Mouse (Mus musculus): ENCODE measurements around the gene 6030452D12Rik.

The 6030452D12Rik gene

DNA sequence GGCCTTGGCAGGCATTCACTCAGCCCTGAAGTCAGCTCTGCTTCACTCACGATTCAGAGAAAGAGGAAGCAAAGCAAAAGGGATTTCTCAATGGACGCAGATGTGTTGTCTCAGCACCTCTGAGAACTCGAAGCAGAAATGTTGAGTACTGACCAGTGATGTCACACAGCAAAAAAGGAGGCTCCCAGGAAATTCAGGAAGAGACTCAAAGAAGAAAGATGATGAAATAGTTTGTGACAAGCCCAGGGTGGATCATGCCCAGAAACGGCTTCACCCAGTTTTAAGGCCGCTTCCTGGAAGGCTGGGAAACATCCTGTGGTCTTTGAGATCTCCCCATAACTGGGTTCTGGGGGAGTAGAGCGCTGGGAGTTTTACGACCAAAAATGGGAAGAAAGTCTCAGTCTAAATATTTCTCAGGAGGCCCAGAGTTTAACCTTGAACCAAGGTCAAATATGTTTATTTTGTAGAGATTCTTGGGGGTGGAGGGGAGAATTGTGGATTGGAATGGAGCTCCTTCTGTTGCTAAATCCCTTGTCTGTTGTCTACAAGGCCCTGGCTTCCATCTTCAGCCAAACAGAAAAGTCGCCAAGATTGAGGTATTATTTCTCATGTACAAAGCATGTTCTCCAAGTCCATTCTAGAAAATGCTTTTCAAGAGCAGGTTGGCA lies at the start of gene 6030452D12Rik:
TSS of gene 6030452D12Rik (plus strand) at position 505 of the 668 bp plus-strand sequence.
- DNase-seq (ENCODE audit: low read depth, low spot score): no peak

DNA sequence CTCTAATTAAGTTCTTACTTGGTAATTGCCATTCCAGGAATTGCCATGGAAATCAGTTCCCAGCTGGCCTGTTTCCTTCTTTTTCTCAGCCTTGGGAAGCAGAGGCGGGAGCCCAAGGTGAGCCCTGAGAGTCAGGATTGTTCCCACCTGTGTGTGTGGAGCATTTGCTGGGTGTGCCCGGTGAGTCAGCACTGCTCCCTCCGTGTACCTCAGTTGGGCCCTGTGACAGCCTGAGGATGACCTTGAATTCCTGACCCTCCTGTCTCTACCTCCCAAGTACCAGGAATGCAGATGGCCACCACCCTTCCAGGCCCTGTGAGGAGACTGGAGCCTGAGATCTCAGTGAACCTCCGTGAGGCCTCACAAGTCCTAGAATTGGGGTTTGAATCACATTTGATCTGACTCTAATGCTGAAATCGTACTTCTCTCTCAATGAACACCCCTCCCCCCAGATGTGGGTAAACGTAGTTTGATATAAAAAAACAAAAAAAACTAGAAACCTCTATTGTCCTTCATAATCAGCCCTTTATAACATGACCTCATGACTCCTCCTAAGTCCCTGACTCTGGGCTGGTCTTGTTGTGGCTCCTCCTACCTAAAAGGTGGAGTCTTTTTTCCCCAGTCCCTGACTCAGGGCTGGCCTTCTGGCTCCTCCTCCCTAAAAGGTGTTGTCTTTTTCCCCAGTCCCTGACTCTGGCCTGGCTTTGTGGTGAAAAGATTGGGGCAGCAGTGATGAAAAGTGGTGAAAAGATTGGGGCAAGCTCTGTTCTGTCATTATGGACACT lies 48.8 kb upstream of the 6030452D12Rik start:
- DNase-seq (ENCODE audit: low read depth, low spot score): no peak

DNA sequence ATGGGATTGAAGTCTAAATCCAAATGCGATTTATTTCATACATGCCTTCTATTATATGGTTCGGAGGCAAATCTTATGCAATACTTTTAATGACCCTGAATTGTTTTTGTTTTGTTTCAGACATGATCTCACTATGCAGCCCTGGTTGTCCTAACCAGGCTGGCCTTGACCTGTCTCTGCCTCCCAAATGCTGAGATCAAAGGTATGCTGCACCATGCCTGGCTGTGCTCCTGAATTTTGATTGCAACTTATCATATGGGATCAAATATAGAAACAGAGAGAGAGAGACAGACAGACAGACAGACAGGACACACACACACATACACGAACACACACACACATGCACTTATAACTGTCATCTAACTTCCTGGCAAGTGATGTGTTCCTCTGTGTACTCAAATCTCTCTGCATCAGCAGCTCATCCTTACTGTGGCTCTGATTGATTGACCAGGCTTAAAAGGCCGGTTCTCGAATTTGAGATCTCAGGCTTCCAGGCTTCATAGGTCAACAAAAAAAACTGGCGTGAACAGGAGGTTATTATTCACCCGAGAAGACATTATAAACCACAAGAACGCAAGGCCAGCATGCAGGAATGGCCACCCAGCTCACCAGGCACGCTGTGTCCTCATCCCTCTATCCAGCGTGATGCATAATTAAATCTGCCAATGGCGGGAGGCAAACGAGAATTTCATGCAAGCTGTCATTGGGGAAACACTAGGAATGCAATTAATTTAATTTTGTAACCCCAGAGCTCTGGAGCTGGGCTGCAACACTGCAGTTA lies 47.4 kb upstream of the 6030452D12Rik start:
- no peak for DNase-seq (ENCODE audit: low read depth, low spot score)

DNA sequence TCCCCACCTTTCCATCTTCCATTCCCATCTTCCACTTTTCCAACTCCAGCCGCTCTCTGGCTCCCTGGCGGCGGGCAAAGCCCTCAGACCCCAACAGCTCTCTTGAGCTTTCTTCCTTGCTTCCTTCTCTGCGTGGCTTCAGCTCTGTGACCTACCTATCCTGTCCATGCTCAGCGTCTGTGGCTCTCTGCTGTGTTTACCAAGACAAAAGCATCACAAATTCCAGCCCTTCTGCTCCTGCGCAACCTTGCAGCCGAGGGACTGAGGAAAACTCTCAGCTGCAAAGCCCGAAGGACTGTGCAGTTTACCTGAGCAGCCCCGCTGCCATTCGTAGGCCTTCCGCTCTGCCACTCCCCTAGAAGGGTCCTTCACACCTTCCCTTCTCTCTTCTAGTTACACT lies 46.3 kb upstream of the 6030452D12Rik start:
- no peak for DNase-seq (ENCODE audit: low read depth, low spot score)

DNA sequence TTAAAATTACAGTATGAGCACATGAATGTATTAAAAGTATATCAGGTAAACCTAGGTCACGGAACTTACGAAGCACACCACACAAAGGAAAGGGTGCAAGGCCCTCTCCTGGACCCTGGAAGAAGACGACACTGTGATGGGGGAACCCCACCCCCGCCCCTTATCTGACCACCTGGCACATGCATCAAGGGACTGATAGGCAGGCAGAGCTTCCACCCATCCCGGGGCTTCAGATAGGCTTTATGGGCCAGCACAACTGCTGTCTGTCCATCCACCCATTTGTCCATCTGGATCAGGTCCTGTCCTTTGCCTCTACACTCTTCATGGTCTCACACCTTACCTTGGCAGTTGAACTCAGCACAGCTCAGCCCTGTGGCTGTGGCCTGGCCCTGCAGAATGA lies 38.2 kb upstream of the 6030452D12Rik start:
- no peak for DNase-seq (ENCODE audit: low read depth, low spot score)

DNA sequence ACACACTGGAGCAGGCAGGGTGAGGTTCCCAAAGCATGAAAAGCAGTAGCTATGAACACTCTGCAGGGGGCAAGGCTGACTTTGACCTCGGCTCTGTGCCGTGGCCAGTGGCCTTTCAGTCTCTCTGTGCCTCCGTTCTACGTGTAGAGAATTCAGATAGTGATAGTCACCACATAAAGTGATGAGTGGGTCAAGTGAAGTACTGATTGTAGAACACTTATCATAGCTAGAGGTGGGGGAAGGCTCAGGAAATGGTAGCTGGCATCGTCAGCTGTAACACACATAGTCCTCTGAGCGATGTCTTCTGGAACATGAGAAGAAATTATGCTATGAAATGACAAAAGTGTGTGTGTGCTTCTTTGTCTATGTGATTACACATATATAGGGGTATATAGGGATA lies 36.5 kb upstream of the 6030452D12Rik start:
- DNase-seq (ENCODE audit: low read depth, low spot score): no peak

DNA sequence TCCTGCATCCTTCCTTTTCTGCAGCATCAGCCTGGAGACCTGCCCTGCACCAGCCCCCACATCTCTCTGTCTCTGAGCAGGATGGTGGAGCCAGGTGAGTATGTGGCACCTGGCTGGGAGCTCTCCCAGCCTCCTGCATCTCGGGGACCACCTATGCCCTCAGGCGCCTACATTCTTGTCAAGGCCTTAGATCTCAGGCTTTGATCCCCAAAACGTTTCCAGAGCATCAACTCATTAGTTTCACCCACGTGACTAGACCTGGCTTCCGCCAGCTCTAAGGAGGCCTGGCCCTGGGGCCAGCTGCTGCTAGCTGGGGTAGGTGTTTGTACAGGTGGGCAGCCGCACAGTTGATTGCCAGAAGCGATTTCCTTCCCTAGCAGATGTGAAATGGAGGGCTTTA lies 30.8 kb upstream of the 6030452D12Rik start:
- DNase-seq (ENCODE audit: low read depth, low spot score): no peak

DNA sequence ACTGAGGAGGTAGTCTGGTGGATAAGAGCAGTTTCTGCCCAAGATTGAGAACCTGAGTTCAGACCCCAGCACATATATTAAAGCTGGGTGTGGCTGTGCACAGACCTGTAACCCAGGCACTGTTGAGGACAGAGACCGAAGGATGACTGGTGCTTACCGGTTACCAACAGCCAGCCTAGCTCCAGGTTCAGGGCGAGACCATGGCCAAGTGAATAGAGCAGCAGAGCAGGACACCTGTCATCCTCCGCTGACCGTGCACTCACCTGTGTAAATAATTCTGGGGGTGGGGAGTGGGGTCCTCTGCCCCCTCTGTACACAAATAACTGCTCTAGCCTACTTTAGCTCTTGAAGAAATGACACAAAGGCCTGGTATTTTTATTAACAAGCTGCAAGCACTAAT lies 26.3 kb upstream of the 6030452D12Rik start:
- no peak for DNase-seq (ENCODE audit: low read depth, low spot score)

DNA sequence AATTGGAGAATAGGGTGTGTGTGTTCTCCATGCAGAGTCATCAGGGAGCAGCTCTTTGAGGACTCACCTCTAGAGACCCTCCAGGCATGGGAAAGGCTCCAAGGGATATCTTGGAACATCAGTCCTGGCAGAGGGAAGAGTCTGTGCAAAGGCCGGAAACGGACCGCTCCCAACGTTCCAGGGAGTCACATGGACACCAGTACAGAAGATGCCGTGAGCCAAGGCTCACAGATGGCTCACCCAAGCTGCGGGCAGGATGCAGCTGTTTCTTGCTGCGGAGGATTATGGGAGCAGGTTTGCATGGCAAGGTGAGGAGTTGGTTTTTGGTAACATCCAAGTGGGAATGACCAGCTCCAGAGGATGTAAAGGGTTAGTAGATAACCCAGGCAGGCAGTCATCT lies 3.9 kb downstream of the 6030452D12Rik start:
- no peak for DNase-seq (ENCODE audit: low read depth, low spot score)

DNA sequence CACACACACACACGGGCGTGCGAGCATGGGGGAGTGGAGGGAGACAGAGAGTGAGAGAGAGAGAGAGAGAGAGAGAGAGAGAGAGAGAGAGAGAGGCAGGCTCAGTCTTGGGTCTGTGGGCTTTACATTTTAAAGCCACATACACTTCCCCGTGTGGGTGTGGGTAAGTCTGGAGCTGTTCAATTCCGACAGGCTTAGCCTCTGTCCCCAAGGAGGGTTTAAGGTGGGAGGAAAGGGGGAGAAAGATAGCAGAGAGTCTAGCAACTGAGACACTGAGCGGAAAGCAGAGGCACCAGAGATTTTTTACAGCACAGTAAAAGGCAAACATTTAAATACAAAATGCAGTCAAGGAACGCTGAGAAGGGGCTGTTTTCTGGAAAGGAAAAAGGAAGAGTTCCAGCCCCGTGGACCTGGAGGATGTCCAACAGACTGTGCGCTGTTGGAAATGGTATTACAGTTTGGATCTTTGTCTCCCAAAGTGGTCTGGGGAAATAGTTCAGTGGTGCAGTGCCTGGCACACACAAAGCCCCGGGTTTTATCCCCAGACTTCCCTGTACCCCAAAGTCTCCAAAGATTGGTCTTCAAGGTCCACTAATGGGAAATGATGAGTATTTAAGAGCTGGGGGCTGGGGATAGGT lies 5.1 kb downstream of the 6030452D12Rik start:
- DNase-seq (ENCODE audit: low read depth, low spot score): no peak

DNA sequence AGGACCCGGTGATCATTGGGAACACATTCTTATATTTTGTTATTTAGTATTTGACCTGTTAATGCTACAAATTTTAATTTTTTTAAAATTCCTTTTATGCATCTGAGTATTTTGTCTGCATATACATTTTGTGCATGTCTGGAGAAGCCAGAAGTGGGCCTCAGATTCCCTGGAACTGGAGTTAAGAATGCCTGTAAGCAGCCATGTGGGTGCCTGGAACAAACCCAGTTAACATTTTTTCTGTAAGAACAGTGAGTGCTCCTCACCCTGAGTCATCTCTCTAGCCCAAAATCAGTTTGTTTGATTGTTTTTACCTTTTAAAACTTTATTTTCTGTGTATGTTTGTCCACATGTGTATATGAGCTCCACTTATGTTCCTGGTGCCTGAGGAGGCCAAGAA lies 5.8 kb downstream of the 6030452D12Rik start:
- DNase-seq (ENCODE audit: low read depth, low spot score): no peak

DNA sequence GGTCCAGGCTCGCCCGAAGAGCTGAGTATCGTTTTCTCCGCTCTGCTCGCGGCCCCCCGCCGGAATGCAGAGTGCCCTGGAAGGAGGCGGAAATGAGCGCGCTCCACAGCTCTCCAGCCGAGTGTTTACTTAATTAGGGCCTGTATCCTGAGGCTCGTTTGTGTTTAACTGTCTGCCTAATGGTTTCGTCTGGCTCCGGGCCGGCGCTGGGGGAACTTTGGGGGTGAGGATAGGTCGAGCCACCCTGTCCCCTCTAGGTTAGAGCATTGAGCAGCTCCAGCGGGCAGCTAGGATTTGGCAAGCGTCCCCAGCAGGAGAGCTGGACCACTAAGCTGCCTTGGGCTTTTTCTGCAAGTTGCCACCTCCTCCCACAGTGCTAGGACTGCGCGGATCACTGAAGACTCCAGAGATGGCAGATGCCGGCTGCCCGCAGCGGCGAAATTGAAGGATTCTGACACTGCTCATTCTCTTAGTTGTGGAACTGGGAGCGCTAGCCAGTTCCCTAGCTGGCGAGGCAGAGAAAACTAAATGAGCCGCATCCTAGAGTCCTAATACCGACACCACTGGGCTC lies 7.5 kb downstream of the 6030452D12Rik start:
- no peak for DNase-seq (ENCODE audit: low read depth, low spot score)

DNA sequence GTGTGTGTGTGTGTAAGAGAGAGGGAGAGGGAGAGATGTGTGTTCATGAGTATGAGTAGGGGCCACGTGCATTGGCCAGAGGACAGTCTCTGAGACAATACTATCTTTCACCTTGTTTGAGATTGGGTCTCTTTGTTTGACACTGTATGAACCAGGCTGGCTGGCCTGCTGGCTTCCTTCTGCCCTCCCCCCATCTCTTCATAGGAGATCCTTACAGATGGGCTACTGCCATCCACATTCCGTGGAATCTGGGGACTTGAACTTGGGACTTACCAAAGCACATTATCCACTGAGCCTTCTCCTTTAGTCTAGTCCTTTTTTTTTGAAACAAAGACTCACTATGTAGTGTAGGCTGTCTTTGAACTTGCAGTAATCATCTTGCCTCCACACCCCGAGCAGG lies 8.1 kb downstream of the 6030452D12Rik start:
- no peak for DNase-seq (ENCODE audit: low read depth, low spot score)

DNA sequence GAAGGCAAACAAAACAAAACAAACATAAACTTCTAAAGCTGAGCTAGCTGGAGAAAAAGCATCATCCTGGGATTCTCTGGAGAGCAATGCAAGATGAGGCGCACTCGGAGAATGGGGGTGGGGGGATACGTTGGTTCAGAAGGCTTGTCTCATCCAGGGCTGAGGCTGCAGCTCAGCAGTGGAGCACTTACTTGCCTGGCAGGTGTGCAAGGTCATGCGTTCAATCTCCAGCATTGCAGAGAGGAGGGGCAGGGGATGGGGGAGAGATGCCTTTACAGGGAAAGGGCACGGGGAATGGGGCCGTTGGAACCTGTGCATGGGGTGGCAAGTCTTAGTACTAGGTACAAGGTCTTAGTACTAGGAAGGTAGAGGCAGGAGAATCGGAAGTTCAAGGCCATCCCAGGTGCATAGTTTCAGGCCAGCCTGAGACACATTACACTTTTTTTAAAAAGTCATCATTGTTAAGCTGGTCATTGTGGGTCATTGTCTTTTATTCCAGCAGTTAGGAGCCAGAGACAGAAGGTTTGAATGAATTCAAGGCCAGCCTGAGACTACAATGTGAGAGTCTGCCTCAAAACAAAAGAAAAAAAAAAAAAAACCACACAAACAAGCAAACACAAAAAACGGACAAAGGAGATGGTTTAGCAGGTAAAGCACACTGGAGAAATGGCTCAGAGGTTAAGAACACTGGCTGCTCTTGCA lies 8.9 kb downstream of the 6030452D12Rik start:
- no peak for DNase-seq (ENCODE audit: low read depth, low spot score)

DNA sequence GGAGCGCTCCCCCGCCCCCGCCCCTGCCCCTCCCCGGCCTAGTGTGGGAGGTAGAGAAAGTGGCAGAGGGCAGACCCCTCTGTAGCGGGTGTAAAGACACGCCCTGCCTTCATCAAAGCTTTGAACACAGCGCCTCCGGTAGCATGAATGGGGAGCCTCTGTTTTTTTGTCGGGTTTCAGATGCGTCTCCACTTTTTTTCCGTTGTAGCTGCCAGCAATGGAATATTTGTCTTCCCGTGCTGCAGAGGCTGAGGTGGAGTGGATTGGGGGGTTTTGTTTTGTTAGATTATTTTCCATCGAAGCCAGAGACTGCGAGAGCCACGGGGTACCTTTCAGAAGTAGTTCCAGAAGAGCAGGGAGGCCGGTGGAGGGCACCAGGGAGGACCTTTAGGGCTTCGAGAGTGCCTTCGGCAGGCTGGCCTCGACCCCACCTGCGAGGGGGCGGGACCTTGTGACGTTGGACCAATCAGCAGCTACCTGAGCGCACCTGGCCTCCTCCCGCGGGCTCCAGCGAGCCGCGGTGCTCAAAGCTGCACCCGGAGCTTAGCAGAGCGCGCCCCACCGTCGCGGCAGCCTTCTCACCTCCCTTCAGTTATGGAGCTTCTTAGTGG lies 10.1 kb downstream of the 6030452D12Rik start, which contains the start of gene Cdh3:
TSS of gene Cdh3 (plus strand) at position 527 of the 611 bp plus-strand sequence.
- no peak for DNase-seq (ENCODE audit: low read depth, low spot score)

DNA sequence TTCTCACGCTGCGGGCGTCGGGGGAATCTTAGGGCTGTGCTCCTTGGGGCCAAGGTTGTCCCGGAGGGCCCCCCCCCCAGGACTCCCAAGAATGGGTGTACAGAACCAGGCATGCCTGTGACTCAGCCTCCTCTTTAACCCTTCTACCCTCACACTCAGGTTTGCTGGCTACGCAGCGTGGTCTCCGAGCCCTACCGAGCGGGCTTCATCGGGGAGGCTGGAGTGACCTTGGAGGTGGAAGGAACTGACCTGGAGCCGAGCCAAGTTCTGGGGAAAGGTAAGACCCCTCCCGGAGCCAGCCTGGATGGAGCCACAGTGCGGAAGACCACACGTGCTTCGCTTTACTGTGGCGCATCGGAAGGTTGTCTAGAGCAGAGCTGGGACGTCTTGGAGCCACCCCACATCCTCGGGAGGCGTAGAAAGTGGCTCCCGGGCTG lies 10.8 kb downstream of the 6030452D12Rik start:
- DNase-seq (ENCODE audit: low read depth, low spot score): no peak

DNA sequence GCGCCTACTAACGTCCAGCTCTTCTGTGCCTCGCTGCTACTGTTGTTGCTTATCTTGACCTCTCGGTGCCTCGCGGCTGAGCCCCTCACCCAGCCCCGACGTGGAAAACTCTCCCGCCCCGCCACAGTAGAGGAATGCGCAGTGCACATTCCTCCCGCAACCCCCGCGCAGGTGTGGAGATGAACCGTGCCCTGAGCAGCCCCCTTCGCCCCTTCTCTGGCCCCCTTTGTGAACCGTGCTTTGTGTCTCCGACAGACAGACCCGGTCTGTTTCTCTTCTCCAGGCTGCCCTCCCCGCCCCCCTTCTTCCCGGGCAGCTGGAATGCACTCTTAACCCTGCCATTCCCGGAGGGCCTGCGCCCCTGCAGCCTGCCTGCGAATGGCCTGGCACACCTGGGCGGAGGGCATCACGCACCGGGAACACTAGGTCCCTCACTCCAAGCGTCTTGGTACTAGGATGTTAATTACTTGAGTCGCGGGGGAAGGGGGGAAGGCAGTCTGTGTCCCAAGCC lies 11.3 kb downstream of the 6030452D12Rik start:
- DNase-seq (ENCODE audit: low read depth, low spot score): no peak

DNA sequence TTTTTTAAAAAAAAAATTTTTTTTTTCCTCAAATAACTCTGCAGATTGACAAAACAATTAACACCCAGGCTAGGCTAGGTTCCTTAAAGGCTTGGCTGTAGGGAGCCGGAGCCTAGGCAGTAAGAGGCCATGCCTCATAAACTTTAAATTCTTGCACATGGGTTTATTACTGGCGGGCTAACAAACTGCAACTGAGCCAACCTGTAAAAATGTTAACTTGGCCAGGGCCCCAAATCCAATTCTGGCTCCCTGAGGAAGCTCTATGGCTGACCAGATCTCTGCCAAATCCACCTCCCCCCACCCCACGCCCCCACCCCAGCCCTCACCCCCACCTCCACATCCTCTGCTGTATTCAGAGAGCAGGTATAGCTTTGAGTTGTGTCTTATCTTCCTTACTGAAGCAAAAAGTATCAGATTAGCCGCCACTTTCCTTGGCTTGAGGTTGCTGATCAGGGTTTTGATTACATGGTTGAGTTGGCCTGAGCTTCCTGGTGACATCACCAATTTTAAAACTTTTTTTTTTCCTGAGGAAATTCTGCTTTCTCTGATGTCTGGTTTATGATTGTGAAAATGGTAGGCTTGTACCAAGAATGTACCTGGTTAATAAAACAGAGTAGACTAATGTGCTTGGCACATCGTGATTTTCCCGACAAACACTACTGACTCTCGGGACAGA lies 12.3 kb downstream of the 6030452D12Rik start:
- DNase-seq (ENCODE audit: low read depth, low spot score): no peak

DNA sequence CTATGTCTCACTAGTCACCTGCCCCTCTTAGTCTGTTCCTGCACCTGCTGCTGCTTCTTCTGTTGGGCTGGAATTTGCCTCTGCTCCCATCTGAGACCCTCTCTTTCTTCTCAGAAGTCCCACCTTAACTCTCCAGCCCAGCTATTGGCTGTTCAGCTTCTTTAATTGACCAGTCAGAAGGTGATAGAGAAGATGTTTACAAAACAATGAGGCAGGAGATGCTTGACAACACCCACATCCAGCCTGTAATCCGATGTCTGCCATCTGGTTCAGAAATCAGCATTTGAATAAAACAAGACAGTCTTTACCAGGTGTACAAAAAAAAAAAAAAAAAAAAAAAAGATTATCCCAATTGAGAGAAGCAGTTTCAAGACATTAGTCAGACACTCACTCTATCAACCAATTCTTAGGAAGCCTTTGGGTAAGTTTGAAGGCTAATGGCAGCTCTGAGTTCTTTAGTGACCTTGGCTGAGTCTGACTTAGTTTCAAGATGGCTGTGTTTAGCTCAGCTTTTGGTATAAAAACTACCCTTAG lies 15.7 kb downstream of the 6030452D12Rik start:
- DNase-seq (ENCODE audit: low read depth, low spot score): no peak
